Mouse (Mus musculus): ENCODE measurements around the gene Emsy. TPM values are rescaled to one million over a fixed set of nuclear protein-coding genes. Genes with fewer than 3 reads are reported as not detected.

The Emsy gene
- total RNA-seq, 1 experiment from 2014 or later, result 40.2 TPM

- DNase-seq, result no peak
Measured at GRCm38 (mm10) chr7:98667956-98668746, 11.6 kb upstream of the Emsy start.

- DNase-seq, result peak; percentile 51
Measured at GRCm38 (mm10) chr7:98665726-98666125, 9.1 kb upstream of the Emsy start.

GRCm38 (mm10) chr7:98665166-98665565 lies 8.6 kb upstream of the Emsy start:
- DNase-seq, result no peak

GRCm38 (mm10) chr7:98655681-98656530 lies 677 bp downstream of the Emsy start:
- peak; percentile 92 for DNase-seq

GRCm38 (mm10) chr7:98651651-98652050 lies 4.9 kb downstream of the Emsy start:
- DNase-seq, result no peak

GRCm38 (mm10) chr7:98644238-98644637 lies 12.3 kb downstream of the Emsy start:
- no peak for DNase-seq

- no peak for DNase-seq
Measured at GRCm38 (mm10) chr7:98636607-98637006, 20.0 kb downstream of the Emsy start.

GRCm38 (mm10) chr7:98633032-98633431 lies 23.6 kb downstream of the Emsy start:
- peak; percentile 12 for DNase-seq

GRCm38 (mm10) chr7:98629947-98630346 lies 26.6 kb downstream of the Emsy start:
- no peak for DNase-seq

- DNase-seq, result no peak
Measured at GRCm38 (mm10) chr7:98617739-98618138, 38.8 kb downstream of the Emsy start.

- no peak for DNase-seq
Measured at GRCm38 (mm10) chr7:98612936-98613335, 43.6 kb downstream of the Emsy start.

GRCm38 (mm10) chr7:98608520-98608919 lies 48.1 kb downstream of the Emsy start:
- DNase-seq, result no peak

GRCm38 (mm10) chr7:98607158-98607557 lies 49.4 kb downstream of the Emsy start:
- DNase-seq, result no peak

- DNase-seq, result no peak
Measured at GRCm38 (mm10) chr7:98601715-98602114, 54.9 kb downstream of the Emsy start.

- DNase-seq, result no peak
Measured at GRCm38 (mm10) chr7:98597402-98597801, 59.2 kb downstream of the Emsy start.

GRCm38 (mm10) chr7:98594731-98595130 lies 61.9 kb downstream of the Emsy start:
- DNase-seq, result no peak

GRCm38 (mm10) chr7:98593276-98593675 lies 63.3 kb downstream of the Emsy start:
- DNase-seq, result no peak

GRCm38 (mm10) chr7:98589028-98589427 lies 67.6 kb downstream of the Emsy start:
- DNase-seq, result no peak

GRCm38 (mm10) chr7:98586313-98586712 lies 70.3 kb downstream of the Emsy start:
- DNase-seq, result no peak

GRCm38 (mm10) chr7:98584555-98584954 lies 72.0 kb downstream of the Emsy start:
- no peak for DNase-seq

GRCm38 (mm10) chr7:98581266-98581665 lies 75.3 kb downstream of the Emsy start:
- DNase-seq, result no peak

GRCm38 (mm10) chr7:98580441-98580840 lies 76.1 kb downstream of the Emsy start:
- no peak for DNase-seq

- no peak for DNase-seq
Measured at GRCm38 (mm10) chr7:98579731-98580130, 76.9 kb downstream of the Emsy start.

All from adrenal gland, postnatal 14 days (tissue).